Mouse (Mus musculus) kidney, adult 9 months (tissue): ENCODE results near the gene Lactb.

Experiments
- DNase-seq: peaks from one replicate; pipeline ENCODE4 v3.0.0; 2022

Gene Lactb

GRCm38 (mm10) chr9:66977982-66978381 is 2.7 kb upstream of the Lactb start:
- DNase-seq: no peak

- no peak for DNase-seq
These were observed 1.8 kb upstream of the Lactb start for GRCm38 (mm10) chr9:66977121-66977520.

GRCm38 (mm10) chr9:66974721-66975225 is 511 bp downstream of the Lactb start:
- peak; percentile 91 for DNase-seq

GRCm38 (mm10) chr9:66971116-66971515 is 4.2 kb downstream of the Lactb start:
- no peak for DNase-seq

- no peak for DNase-seq
These were observed 7.8 kb downstream of the Lactb start for GRCm38 (mm10) chr9:66967492-66967891.

- no peak for DNase-seq
These were observed 13.8 kb downstream of the Lactb start for GRCm38 (mm10) chr9:66961478-66961877.

GRCm38 (mm10) chr9:66957451-66957850 is 17.8 kb downstream of the Lactb start:
- no peak for DNase-seq

- peak; percentile 56 for DNase-seq
These were observed 22.4 kb downstream of the Lactb start for GRCm38 (mm10) chr9:66952886-66953285.

- peak; percentile 46 for DNase-seq
These were observed 23.0 kb downstream of the Lactb start for GRCm38 (mm10) chr9:66952321-66952720.

- no peak for DNase-seq
These were observed 26.7 kb downstream of the Lactb start for GRCm38 (mm10) chr9:66948536-66948935.

- peak; percentile 97 for DNase-seq
These were observed 29.3 kb downstream of the Lactb start, which contains the start of gene Rps27l for GRCm38 (mm10) chr9:66945647-66946641. Gene Rps27l (plus strand): TSS chr9:66946086.

GRCm38 (mm10) chr9:66945161-66945560 is 30.1 kb downstream of the Lactb start:
- no peak for DNase-seq

- peak; percentile 67 for DNase-seq
These were observed 36.4 kb downstream of the Lactb start for GRCm38 (mm10) chr9:66938836-66939235.

- no peak for DNase-seq
These were observed 37.8 kb downstream of the Lactb start for GRCm38 (mm10) chr9:66937507-66937906.

- DNase-seq: no peak
These were observed 41.1 kb downstream of the Lactb start for GRCm38 (mm10) chr9:66933869-66934808.

GRCm38 (mm10) chr9:66930351-66930750 is 44.9 kb downstream of the Lactb start:
- no peak for DNase-seq

- DNase-seq: no peak
These were observed 47.4 kb downstream of the Lactb start for GRCm38 (mm10) chr9:66927696-66928402.

GRCm38 (mm10) chr9:66925853-66926252 is 49.4 kb downstream of the Lactb start:
- DNase-seq: no peak

- DNase-seq: no peak
These were observed 53.2 kb downstream of the Lactb start for GRCm38 (mm10) chr9:66922076-66922475.

- DNase-seq: no peak
These were observed 54.6 kb downstream of the Lactb start for GRCm38 (mm10) chr9:66920488-66921279.

- no peak for DNase-seq
These were observed 55.3 kb downstream of the Lactb start for GRCm38 (mm10) chr9:66919981-66920380.
